Mouse (Mus musculus): Measurements from ENCODE around the gene Bpifc. TPM values are rescaled to one million over a fixed set of nuclear protein-coding genes. Genes with fewer than 3 reads are reported as not detected.

Bpifc gene
- 0.37 TPM for polyA plus RNA-seq (2014; fragmentation: Illumina TruSeq; extraction: RNeasy Lipid Tissue Mini Kit (QIAGEN cat#74804))

GRCm38 (mm10) chr10:86011781-86012180 is at the start of gene Bpifc:
Bpifc (minus strand) TSS chr10:86011895.

GRCm38 (mm10) chr10:86021749-86022473 is 10.2 kb upstream of the Bpifc start, which contains the start of gene Fbxo7:
Fbxo7 (plus strand) TSS chr10:86021972.

GRCm38 (mm10) chr10:85957464-85957950 is 54.2 kb downstream of the Bpifc start, which contains the start of gene Rtcb:
Rtcb (minus strand) TSS chr10:85957823.

GRCm38 (mm10) chr10:85927676-85928445 is 83.8 kb downstream of the Bpifc start, which contains the start of gene Ascl4:
Ascl4 (plus strand) TSS chr10:85927681.

GRCm38 (mm10) chr10:85916498-85917309 is 95.0 kb downstream of the Bpifc start, which contains the start of gene Prdm4:
Prdm4 (minus strand) TSS chr10:85917142.

Other genes with a start within 250 kb of the Bpifc start
- gene Pwp1, start 182.4 kb downstream of the Bpifc start, polyA plus RNA-seq (2014; fragmentation: Illumina TruSeq; extraction: RNeasy Lipid Tissue Mini Kit (QIAGEN cat#74804)), result 42.4 TPM
- 18.5 TPM for gene Prdm4, start 94.8 kb downstream of the Bpifc start, polyA plus RNA-seq (2014; fragmentation: Illumina TruSeq; extraction: RNeasy Lipid Tissue Mini Kit (QIAGEN cat#74804))
- not detected for gene Ascl4, start 84.2 kb downstream of the Bpifc start, polyA plus RNA-seq (2014; fragmentation: Illumina TruSeq; extraction: RNeasy Lipid Tissue Mini Kit (QIAGEN cat#74804))
- 38.9 TPM for gene Rtcb, start 54.1 kb downstream of the Bpifc start, polyA plus RNA-seq (2014; fragmentation: Illumina TruSeq; extraction: RNeasy Lipid Tissue Mini Kit (QIAGEN cat#74804))
- gene Fbxo7, start 10.1 kb upstream of the Bpifc start, polyA plus RNA-seq (2014; fragmentation: Illumina TruSeq; extraction: RNeasy Lipid Tissue Mini Kit (QIAGEN cat#74804)), result 12.5 TPM